Mouse (Mus musculus): ENCODE measurements around the gene Prpf6.

Gene Prpf6

DNA sequence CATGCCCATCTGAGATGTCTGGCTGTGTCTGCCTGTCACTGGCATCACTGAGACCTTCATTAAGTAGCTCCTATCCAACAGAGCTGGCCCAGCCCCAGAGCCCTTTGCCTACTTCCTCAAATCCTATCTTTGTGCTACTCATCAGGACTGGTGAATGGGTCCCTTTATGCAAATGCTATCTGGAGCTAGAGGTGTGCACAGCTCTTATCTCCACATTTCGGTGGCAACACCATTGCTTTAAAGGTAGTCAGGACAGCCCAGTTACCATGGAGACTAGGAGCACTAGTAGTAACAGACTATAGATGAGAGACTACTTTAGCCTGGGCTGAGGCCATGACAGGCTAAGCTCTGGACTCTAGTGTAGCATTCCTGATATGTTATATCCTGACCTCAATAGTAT, 93.0 kb downstream of the Prpf6 start:
- DNase-seq (ENCODE audit: extremely low spot score, low spot score), result no peak

- no peak for DNase-seq (ENCODE audit: extremely low spot score, low spot score)
These were observed 94.0 kb downstream of the Prpf6 start for GRCm38 (mm10) chr2:181685686-181686085.

DNA sequence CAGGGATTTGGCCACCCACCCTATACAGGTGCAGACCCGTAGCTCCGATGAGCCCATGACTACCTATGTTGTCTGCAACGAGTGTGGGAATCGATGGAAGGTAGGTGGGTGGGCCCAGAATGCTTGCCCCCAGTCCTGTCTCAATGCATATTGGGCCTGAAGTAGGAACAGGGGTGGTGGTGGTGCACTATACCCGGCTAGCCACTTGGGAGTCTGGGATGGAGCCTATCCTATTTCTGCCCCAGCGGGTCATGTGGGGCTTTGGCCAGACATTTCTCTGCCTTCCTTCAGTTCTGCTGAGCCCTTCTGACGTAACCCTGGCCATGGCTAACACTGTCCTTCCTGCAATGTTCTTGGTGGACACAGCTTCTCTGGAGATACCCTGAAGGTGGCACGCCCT, 95.9 kb downstream of the Prpf6 start:
- no peak for DNase-seq (ENCODE audit: extremely low spot score, low spot score)

- no peak for DNase-seq (ENCODE audit: extremely low spot score, low spot score)
These were observed 97.9 kb downstream of the Prpf6 start for GRCm38 (mm10) chr2:181689466-181690160.

DNA sequence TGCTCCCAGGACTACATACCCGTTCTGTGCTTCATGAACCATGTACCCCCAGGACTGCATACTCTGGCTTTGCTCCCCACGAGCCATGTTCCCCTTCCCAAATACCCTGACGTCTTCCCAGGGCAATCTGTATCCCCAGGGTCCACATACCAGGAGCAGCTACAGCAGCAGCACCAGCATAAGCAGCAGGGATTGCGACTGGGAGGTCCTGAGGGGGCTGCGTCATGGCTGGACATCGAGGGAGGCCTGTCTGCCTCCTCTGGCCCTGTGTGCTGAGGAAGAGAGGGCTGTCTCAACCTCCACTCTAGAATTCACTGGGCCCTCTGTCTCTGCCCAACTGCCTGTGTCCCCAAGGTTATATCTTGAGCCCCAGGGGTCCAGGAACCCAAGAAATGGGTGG, 99.4 kb downstream of the Prpf6 start:
- DNase-seq (ENCODE audit: extremely low spot score, low spot score), result no peak

DNA sequence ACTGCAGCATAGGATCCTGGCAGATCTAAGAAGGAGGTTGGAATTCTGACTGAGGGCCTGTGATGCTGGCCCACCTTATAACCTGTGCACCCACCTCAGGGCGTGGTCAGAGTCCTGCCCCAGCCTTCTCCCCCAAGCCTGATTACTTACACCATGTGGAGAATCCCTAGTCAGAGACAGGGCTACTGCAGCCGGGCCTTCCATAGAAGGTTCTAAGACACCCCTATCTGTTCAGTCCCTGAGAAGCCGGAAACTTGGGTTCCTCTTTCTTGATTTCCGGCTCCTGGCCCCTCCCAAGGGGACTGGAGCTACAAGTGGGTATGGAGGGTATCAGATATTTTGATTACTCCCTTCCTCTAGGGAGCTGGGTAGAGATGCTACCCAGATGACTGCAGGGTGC, 99.9 kb downstream of the Prpf6 start:
- DNase-seq (ENCODE audit: extremely low spot score, low spot score), result no peak

DNA sequence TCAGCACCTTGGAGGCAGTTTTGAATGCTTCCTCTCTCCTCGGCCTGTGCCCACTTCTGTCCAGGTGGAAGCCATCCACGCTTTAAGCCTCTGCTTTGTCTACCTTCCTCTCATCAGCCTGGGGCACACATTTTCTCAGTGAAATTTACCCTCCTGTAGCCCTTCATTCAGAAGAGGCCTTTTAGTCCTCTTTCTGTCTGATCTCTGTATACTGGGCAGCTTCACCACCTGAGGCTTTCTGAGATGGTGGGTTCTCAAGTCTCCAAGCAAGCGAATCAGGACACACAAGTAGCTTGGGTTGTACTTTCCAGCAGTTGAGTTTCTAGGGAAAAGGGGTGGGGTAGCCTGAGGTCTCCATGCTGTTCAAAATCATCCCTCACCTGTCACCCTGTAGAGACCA, 100.6 kb downstream of the Prpf6 start:
- no peak for DNase-seq (ENCODE audit: extremely low spot score, low spot score)

DNA sequence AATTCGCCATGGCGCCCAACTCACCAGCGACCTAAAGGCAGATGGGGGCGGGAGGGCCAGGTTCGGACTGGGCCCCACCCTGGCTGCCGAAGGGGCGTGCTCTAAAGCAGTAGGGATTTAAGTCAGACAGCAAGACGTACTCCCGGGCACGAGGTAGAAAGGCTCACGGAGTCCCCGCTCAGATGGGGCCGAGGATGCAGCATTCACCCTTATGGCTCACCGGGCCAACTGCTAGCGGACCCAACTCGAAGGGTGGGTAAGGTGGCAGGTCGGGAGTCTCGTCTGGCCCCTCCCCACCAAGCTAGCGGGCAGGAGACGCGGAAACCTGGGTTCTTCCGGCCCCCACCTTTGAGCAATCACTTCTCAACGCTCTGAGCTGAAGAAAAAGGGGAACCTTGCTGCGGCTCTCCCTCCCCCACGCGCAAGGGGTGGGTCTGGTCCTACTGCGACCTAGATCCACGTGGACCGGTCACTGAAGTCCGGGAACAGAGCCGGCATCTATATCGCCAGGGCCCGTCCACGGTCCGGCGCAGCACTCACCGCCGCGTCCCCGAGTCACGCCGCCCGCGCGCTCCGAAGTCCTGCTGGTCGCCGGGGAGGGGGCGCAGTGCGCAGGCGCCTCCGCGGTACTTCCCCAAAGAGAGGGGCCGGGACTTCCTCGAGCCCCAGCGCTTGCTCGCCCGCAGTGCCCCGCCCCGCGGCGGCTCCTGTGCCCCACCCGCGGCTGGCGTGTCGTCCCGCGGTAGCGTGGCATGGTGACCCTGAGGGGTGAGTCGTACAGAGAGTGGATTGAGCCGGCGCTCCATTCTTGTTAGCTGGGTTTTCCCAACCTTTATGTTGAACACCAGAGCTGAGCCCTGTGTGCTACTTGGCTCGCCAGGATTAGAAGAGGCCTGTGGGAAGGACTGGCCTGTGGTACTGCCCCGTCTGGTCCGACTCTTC, 101.9 kb downstream of the Prpf6 start, which contains the start of gene Rgs19:
Gene Rgs19 (minus strand): TSS at position 639 of the 942 bp plus-strand sequence.
- peak; percentile 80 for DNase-seq (ENCODE audit: extremely low spot score, low spot score)

DNA sequence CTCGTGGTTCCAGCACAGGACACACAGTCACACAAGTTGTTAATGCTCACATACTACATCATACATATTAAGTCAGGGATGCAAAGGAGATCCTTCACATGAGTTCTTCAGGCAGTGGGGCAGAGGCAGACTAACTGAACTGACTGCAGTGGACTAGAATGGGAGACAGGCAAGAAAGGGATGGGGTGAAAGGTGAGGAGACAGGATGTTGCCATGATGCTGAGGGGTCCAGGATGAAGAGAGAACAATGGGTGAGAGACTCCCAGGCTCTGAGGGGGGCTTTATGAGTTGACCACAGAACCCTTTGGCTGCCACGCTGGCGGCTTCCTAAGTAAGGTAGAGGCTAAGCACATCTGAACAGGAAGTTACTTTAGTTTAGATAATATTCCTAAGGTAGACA, 102.9 kb downstream of the Prpf6 start:
- no peak for DNase-seq (ENCODE audit: extremely low spot score, low spot score)

- peak; percentile 11 for DNase-seq (ENCODE audit: extremely low spot score, low spot score)
These were observed 104.1 kb downstream of the Prpf6 start for GRCm38 (mm10) chr2:181695776-181696175.

- DNase-seq (ENCODE audit: extremely low spot score, low spot score), result no peak
These were observed 105.2 kb downstream of the Prpf6 start for GRCm38 (mm10) chr2:181696801-181697420.

GRCm38 (mm10) chr2:181698241-181698640, 106.6 kb downstream of the Prpf6 start, which contains the start of gene Lkaaear1:
Gene Lkaaear1 (minus strand): TSS chr2:181698442.
- no peak for DNase-seq (ENCODE audit: extremely low spot score, low spot score)
